Mouse (Mus musculus) lung, postnatal 0 days (tissue): ENCODE data around the gene Cplx3.

Source experiments
- CTCF ChIP-seq: IDR thresholded peaks from 2 replicates; pipeline ENCODE4 v1.5.1; 2016; ENCODE audit warnings: antibody characterized with exemption, mild to moderate bottlenecking
- EP300 ChIP-seq: IDR thresholded peaks from 2 replicates; pipeline ENCODE4 v1.6.1; 2016; ENCODE audit warnings: antibody characterized with exemption, mild to moderate bottlenecking, control low read depth

GRCm38 (mm10) chr9:57644442-57644943 lies 38.4 kb upstream of the Cplx3 start:
- no peak for TF ChIP-seq CTCF
- TF ChIP-seq EP300 = no peak
